Mouse (Mus musculus) large intestine, adult 2 months (tissue): ENCODE measurements at regions not wholly inside any gene's neighbourhood (a gene's known extent, or its start where the extent isn't known, plus 50 kb on each side); places are given as distances from the start of the nearest gene placed in this dataset.
A peak's percentile ranks its signal among the peaks of the same experiment; 100 is the strongest.
"Not testable (repeated sequence)": the region's sequence is repeated elsewhere in the genome, so short reads cannot be mapped to it uniquely, and the experiment has no call there.

ENCODE experiments used
- DNase-seq: peaks from one replicate; pipeline ENCODE4 v3.0.0-alpha.2; 2012; ENCODE audit warnings: low read depth, low spot score
- WGBS: fragments of 180-500 bp; shearing (Covaris S2); methylation state at CpG from one replicate; pipeline ENCODE4 v1.1.7; 2018; 5-methylcytosine and 5-hydroxymethylcytosine counted together

- 2% methylated on average over 10 of the region's 10 CpGs for WGBS
- peak; percentile 53 for DNase-seq
Observed at GRCm38 (mm10) chr16:65629186-65629585, 66.7 kb upstream of the Chmp2b start.

- WGBS = 59% methylated on average over 5 of the region's 5 CpGs
Observed at GRCm38 (mm10) chr16:65631680-65632079, 69.2 kb upstream of the Chmp2b start.

GRCm38 (mm10) chr16:65646741-65647140 lies 84.2 kb upstream of the Chmp2b start:
- WGBS = 67% methylated on average over 3 of the region's 3 CpGs

More at GRCm38 (mm10) chr16:65631680-65632079, 69.2 kb upstream of the Chmp2b start:
- DNase-seq = no peak

GRCm38 (mm10) chr16:65649061-65649460 lies 86.5 kb upstream of the Chmp2b start:
- 88% methylated on average over 3 of the region's 3 CpGs for WGBS
- DNase-seq = no peak

More at GRCm38 (mm10) chr16:65646741-65647140, 84.2 kb upstream of the Chmp2b start:
- DNase-seq = not testable (repeated sequence)

GRCm38 (mm10) chr16:65655490-65655889 lies 93.0 kb upstream of the Chmp2b start:
- no peak for DNase-seq

GRCm38 (mm10) chr16:65657829-65658228 lies 95.3 kb upstream of the Chmp2b start:
- 64% methylated on average over 2 of the region's 2 CpGs for WGBS
- DNase-seq = no peak

GRCm38 (mm10) chr16:65664787-65665186 lies 102.3 kb upstream of the Chmp2b start:
- no peak for DNase-seq
- WGBS = 59% methylated on average over 3 of the region's 3 CpGs

GRCm38 (mm10) chr16:65672116-65672515 lies 109.6 kb upstream of the Chmp2b start:
- 36% methylated on average over 2 of the region's 2 CpGs for WGBS
- DNase-seq = no peak

- DNase-seq = no peak
- WGBS = 71% methylated on average over 7 of the region's 7 CpGs
Observed at GRCm38 (mm10) chr16:65683089-65683488, 120.6 kb upstream of the Chmp2b start.

- no peak for DNase-seq
Observed at GRCm38 (mm10) chr16:65683703-65684320, 121.3 kb upstream of the Chmp2b start.

GRCm38 (mm10) chr16:65693626-65694025 lies 121.4 kb upstream of the Vgll3 start:
- no peak for DNase-seq
- WGBS = 80% methylated on average over 2 of the region's 2 CpGs

- DNase-seq = no peak
Observed at GRCm38 (mm10) chr16:65715631-65716030, 99.4 kb upstream of the Vgll3 start.

GRCm38 (mm10) chr16:65718791-65719472 lies 96.1 kb upstream of the Vgll3 start:
- DNase-seq = no peak
- WGBS = 48% methylated on average over 6 of the region's 6 CpGs

- WGBS = 42% methylated on average over 4 of the region's 4 CpGs
- no peak for DNase-seq
Observed at GRCm38 (mm10) chr16:65720953-65721352, 94.1 kb upstream of the Vgll3 start.

- no peak for DNase-seq
- 75% methylated on average over 5 of the region's 5 CpGs for WGBS
Observed at GRCm38 (mm10) chr16:65725559-65726269, 89.3 kb upstream of the Vgll3 start.

GRCm38 (mm10) chr16:65726289-65726688 lies 88.8 kb upstream of the Vgll3 start:
- DNase-seq = no peak
- WGBS = 57% methylated on average over 3 of the region's 3 CpGs

- no peak for DNase-seq
- 62% methylated on average over 4 of the region's 4 CpGs for WGBS
Observed at GRCm38 (mm10) chr16:65729322-65729721, 85.7 kb upstream of the Vgll3 start.

GRCm38 (mm10) chr16:65739652-65740051 lies 75.4 kb upstream of the Vgll3 start:
- no peak for DNase-seq
- WGBS = 73% methylated on average over 3 of the region's 3 CpGs

GRCm38 (mm10) chr16:65742951-65743350 lies 72.1 kb upstream of the Vgll3 start:
- no peak for DNase-seq

- DNase-seq = no peak
- 43% methylated on average over 2 of the region's 2 CpGs for WGBS
Observed at GRCm38 (mm10) chr16:65755667-65756066, 59.4 kb upstream of the Vgll3 start.
